Mouse (Mus musculus) left cerebral cortex, adult 2 months (tissue): ENCODE measurements around the gene Gm45837. TPM values are rescaled to one million over a fixed set of nuclear protein-coding genes. Genes with fewer than 3 reads are reported as not detected.

Source experiments
- DNase-seq, 2 experiments: peaks; one replicate each; pipeline ENCODE4 v3.0.0; 2021 to 2022; ENCODE audit warnings: low spot score in 2 of 2, mixed read lengths in 1 of 2; ENCODE audit errors: extremely low spot score in 1 of 2
- H3K27ac ChIP-seq: fragments of 200-600 bp; 2 replicates; pipeline ENCODE4 v1.8.1; 2022
- H3K4me3 ChIP-seq: fragments of 200-600 bp; 2 replicates; pipeline ENCODE4 v1.8.1; 2022
- CTCF ChIP-seq: fragments of 200-600 bp; IDR thresholded peaks from 2 replicates; pipeline ENCODE4 v1.8.1; 2022; ENCODE audit warnings: antibody characterized with exemption, mild to moderate bottlenecking, moderate library complexity
- intact Hi-C: fragments of 180-260 bp; cut with DNase I; formaldehyde crosslinking; loops from one replicate; pipeline ENCODE4 v1.15.1; 2025
- total RNA-seq, 2 experiments: library from RNA; stranded (reverse); gene quantifications; 2 replicates each; pipeline ENCODE4 v1.2.3; 2021

The Gm45837 gene
- total RNA-seq, 2 experiments from 2014 or later = 1.6 to 3.4 TPM

DNA sequence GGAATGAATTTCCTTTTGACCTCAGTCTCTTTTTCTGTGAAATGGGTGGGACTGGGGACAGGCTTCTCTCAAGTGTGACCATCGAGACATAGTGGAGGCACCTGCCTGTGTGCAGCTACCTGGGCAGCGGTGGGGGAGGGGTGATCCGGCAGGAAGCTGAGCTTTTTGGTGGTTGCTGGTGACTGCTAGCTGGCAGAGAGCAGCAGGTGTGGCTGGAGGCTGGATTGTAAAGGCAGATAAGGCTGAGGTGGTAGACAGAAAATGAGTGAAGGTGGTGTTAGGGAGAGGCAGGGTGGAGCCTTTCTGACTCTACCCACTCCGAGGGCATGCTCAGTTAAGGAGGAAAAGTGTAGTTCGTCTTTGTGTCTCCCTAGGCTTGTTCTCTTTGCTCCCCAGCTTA lies 76.4 kb downstream of the Gm45837 start:
- intact Hi-C loops = no loop called here
- no peak for TF ChIP-seq CTCF
- no peak overlapping the region; the same call in 1 of the 2 replicates for H3K27ac ChIP-seq
- no peak overlapping the region for H3K4me3 ChIP-seq
- DNase-seq = no peak

DNA sequence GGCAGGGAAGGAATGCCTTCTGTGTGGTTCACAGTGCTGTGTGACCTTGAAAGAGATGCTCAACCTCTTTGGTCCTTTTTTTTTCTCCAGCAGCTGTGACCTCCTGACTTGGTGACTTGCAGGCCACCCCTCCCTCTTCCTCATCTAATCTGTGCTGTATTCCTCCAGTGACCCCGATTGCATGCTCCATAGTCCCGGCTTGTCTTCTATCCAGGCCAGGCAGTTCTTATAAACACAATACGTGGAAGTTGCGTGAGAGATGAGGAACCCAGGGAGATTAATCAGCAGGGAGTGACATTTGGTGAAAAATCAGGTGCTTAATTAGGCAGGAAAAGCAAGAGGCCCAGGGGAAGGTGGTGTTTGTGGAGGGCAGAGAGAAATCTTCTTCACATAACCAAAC lies 80.3 kb downstream of the Gm45837 start:
- no peak for DNase-seq
- Histone ChIP-seq H3K4me3 (no peak overlapping the region), H3K27ac (no peak overlapping the region)
- no peak for TF ChIP-seq CTCF
- intact Hi-C loops = no loop called here

DNA sequence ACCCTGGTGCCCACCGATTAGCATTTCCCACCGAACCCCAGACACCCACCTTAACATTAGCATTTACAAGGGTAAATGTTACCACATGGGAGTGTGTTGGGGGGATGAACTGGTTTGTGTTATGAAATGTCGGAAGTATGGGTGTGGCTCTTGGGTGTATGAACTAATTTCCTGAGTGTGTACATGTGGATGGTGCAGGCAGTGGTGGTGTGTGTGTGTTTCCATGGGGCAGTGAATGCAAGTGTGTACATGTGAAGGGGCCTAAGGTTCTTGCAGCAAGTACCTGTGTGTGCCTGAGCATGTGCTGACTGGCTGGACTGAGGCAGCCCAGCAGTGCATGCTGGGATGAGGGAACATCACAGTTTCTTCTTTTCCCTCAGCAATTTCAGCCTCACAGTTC lies 87.7 kb downstream of the Gm45837 start:
- no peak for TF ChIP-seq CTCF
- Histone ChIP-seq H3K27ac (peak overlapping the region; percentile 50; the same call in 1 of the 2 replicates), H3K4me3 (no peak overlapping the region)
- no peak for DNase-seq
- intact Hi-C loops = no loop called here

DNA sequence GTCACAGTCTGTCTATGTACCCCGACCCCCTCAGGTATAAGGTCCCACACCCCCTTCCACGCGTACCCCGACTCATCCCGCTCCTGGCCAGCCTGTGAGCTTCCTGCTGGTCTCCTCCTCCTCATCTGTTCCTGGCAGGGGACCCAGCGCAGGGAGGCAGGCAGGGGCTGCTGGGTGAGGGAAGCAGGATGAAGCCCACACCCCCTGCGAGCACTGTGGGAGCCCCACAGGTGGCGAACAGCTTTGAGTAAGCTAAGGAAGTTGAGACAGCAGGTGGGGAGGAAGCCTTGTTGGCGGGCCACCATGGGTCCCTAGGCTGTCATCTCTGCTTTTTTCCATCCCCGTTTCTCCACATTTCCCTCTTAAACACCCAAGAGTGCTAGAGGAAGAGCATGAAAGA lies 88.6 kb downstream of the Gm45837 start:
- H3K27ac ChIP-seq = no peak overlapping the region
- no peak for TF ChIP-seq CTCF
- H3K4me3 ChIP-seq = no peak overlapping the region
- intact Hi-C loops = no loop called here
- DNase-seq = no peak

DNA sequence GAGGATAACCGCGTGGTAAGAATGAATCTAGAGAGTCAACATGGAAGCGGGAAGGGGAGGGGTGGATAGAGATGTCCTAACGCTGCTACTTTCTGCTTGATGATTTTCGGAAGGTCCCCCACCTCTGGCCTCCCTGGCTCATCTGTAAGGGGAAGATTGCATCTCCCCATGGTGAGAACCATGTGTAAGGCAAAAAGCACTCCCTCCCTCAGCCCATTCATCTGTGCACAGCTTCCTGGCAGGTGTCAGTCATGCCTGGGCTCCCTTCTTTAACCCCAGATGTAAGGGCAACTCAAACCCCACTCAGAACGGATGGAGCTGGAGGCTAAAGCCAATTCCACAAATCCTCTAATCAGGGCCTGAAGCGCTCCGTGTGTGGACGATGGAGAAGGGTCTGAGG lies 89.0 kb downstream of the Gm45837 start:
- intact Hi-C loops = no loop called here
- DNase-seq = no peak
- Histone ChIP-seq H3K27ac (no peak overlapping the region), H3K4me3 (no peak overlapping the region)
- TF ChIP-seq CTCF = no peak

DNA sequence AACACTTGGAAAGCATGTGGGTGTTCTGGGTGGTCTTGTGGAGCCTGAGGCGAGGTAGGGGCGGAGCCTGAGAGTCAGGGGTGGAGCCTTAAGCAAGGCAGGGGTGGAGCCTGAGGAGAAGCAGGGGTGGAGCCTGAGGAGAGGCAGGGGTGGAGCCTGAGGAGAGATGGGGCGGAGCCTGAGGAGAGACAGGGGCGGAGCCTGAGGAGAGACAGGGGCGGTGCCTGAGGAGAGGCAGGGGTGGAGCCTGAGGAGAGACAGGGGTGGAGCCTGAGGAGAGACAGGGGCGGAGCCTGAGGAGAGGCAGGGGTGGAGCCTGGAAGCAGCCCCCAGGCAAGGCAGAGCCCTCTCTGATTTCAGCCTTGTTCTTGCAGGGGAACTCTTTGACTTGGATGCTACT lies 90.5 kb downstream of the Gm45837 start:
- H3K27ac ChIP-seq = no peak overlapping the region
- intact Hi-C loops = no loop called here
- no peak for DNase-seq
- no peak overlapping the region for H3K4me3 ChIP-seq
- no peak for TF ChIP-seq CTCF

DNA sequence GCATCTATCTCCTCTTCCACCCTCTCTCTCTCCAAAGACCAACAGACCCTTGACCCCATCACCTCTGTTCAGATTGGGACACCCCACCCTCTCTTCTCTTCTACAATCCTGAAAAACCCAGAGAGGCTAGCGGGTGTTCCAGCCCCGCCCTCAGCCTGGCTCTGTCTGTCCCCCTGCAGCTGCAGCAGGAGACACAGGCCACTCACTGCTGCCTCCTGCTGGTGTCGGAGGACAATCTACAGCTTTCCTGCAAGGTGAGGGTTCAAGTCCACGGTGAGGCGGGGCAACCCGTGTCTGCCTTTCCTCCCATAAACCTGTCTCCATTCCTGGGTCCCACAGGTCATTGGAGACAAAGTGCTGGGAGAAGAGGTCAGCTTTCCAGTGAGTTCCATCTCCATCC lies 91.0 kb downstream of the Gm45837 start:
- intact Hi-C loops = no loop called here
- Histone ChIP-seq H3K27ac (no peak overlapping the region), H3K4me3 (no peak overlapping the region)
- no peak for DNase-seq
- TF ChIP-seq CTCF = peak; percentile 53

DNA sequence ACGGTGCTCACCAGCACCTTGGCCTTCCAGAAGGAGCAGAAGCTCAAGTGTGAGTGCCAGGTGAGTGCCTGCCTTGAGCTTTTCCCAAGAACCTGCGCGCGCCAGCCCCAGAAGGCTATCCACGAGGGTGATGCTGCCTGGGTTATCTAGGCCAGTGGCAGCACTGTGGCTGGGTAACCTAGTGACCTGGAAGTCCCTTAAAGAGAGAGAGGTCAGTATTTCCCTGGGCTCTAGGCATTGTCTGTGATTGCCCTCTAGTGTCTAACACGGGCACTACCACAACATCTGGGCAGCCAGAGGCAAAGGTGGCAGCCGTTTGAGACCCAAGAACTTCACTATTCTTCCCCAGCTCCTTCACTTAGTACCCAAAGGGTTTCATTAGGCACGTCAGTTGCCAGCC lies 92.7 kb downstream of the Gm45837 start:
- peak in 1 of 2 experiments; percentile 63 for DNase-seq
- no peak overlapping the region for H3K4me3 ChIP-seq
- intact Hi-C loops = loop anchor here (1.0 kb wide), 1 partner anchor 53 kb away; no protein-coding TSS in a partner anchor
- peak; percentile 86 for TF ChIP-seq CTCF
- peak overlapping the region; percentile 61 for H3K27ac ChIP-seq

DNA sequence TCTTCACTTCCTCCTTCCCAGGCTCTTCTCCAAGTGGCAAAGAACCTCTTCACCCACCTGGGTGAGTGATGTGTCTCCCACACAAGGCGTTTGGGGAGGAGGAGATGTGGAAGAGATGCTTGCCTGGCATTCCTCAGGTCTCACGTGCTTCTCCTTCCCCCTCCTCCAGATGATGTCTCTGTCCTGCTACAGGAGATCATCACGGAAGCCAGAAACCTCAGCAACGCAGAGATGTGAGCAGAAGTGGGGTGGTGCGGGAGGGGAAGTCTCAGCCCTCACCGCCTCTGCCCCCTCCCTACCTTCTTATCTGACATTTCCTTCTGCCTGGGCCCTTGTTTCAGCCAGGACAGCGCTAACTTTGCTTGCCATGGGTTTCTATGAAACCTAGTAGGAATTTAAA lies 93.1 kb downstream of the Gm45837 start:
- H3K27ac ChIP-seq = peak overlapping the region; percentile 61; the same call in 1 of the 2 replicates

DNA sequence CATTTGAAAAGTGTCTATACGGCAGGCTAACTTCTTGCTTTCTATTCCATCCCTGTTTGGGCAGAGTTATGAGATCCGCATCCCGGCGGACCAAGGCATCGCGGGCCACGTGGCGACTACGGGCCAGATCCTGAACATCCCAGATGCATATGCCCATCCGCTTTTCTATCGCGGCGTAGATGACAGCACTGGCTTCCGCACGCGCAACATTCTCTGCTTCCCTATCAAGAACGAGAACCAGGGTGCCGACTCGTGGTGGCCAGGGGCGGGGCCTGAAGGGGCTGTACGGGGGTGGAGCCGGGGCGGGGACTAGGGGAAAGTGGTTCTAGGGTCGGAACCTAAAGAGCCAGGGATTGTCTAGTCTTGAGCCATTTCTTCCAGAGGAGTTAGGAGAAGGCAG lies 93.8 kb downstream of the Gm45837 start:
- Histone ChIP-seq H3K27ac (peak overlapping the region; percentile 57), H3K4me3 (no peak overlapping the region)
- DNase-seq = no peak
- intact Hi-C loops = no loop called here
- TF ChIP-seq CTCF = no peak

More for the DNA sequence above, 93.1 kb downstream of the Gm45837 start:
- no peak for TF ChIP-seq CTCF
- no peak overlapping the region for H3K4me3 ChIP-seq
- intact Hi-C loops = loop anchor here (1.0 kb wide), 1 partner anchor 54 kb away; no protein-coding TSS in a partner anchor
- no peak for DNase-seq

DNA sequence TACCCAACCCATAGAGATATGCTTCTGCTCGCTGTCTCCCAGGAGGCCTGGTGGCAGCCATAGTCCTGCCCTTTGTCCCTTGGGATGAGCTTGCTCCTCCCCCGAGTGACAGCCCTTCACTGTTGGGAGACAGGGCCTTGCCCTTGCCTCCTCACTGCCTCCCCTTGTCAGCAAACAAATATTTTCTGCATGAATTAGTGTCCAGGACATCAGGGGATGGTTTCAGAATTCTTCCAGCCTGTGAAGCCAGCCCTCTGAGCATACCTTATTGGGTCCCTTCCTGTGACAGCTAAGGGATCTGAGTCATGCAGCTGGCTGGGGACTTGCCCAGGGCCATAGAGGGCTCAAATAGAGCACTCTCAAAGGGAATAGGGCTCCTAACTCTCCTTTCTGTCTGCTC lies 98.5 kb downstream of the Gm45837 start:
- H3K4me3 ChIP-seq = no peak overlapping the region
- intact Hi-C loops = no loop called here
- peak overlapping the region; percentile 73 for H3K27ac ChIP-seq
- no peak for TF ChIP-seq CTCF
- DNase-seq = no peak

DNA sequence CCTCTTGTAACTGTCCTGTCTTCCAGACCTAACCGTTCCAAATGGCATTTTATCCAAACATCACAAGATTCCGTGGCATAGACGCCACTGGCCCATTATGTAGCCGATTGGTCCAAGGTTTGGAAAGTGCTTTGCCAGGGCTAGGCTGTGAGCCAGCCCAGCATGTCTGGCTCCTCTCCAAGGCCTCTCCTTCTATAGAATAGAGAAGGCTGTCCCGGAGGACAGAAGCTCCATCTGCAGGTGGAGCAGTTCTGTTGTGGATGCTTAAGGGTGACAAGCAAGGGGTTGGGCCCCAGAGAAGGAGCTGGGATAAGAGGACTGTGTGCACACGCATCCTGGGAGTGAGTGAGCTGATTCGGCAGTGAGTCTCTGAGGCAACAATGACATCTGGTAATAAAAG lies 103.0 kb downstream of the Gm45837 start:
- peak overlapping the region; percentile 81 for H3K27ac ChIP-seq
- TF ChIP-seq CTCF = no peak; the same call in 1 of the 2 replicates

DNA sequence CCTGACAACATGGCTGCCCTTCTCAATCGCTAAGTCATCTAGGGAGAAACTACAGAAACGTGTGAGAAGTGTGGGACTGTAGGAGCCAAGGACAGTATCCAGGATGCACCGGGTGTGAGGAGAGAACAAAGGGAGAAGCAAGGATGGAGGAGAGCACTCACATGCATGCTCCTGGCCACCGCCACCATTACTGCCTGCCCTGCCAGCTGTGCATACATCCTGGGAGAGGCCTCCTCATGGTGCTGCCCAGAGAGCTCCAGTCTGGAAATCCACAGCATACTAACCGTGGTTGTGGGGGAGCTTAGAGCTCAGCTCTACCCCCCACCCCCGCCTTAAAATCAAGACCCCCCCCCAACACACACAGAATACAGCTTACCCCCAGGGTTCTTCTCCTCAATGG lies 104.1 kb downstream of the Gm45837 start:
- intact Hi-C loops = no loop called here
- no peak for DNase-seq
- Histone ChIP-seq H3K4me3 (no peak overlapping the region), H3K27ac (peak overlapping the region; percentile 81)
- no peak for TF ChIP-seq CTCF

More for the DNA sequence above, 103.0 kb downstream of the Gm45837 start:
- H3K4me3 ChIP-seq = no peak overlapping the region
- intact Hi-C loops = no loop called here
- DNase-seq = no peak
